30 mouse cellular contexts compared by ENCODE assay signal in the genomic region with DNA sequence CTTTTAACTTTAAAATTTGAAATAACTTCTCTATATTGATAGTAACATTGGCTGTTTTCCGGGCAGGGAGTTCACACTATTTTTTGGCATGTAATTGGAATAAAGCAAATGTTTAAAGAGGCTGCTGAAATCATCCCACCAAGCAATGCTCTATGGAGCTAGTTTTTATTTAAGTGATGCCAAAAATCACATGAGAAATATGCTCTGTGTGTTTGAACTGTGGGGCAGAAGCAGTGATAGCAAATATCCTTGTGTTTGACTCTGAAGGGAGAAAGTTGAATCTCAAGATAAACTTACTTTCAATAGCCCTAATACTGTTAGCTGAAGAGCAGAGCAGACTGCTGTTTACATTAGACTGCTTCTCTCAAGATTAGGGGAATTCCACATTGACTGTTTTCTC. TPM values are rescaled to one million over a fixed set of nuclear protein-coding genes. Genes with fewer than 3 reads are reported as not detected.
DNase-seq lines count a peak whose midpoint lies in the region; ATAC-seq and TF ChIP-seq lines count a peak whose summit lies in the region.
"Had no signal": no experiment of that assay in that cellular context is flagged by ENCODE, and none has a peak within 500 bp of the region (broad histone marks: within the 10 kb centered on the region; RNA-seq: fewer than 3 reads in every experiment).

No protein-coding gene starts in this region.

- no peak overlapping the region for H3K27ac ChIP-seq in liver, adult 2 months (replicated peaks; ENCODE audit: insufficient read depth, low read depth, low read length)
- no peak overlapping the region for H3K27ac ChIP-seq in liver, embryonic 11.5 days (ENCODE audit: low read depth, low read length)
- H3K27ac ChIP-seq in lung, postnatal 0 days (ENCODE audit: low read length) = no peak overlapping the region
- H3K27ac ChIP-seq in bone marrow macrophage, adult 2 months (ENCODE audit: insufficient read depth, low read depth, low read length) = 0 out of 2 replicates have a peak overlapping the region, but pooled peaks have one; percentile 26
- H3K27ac ChIP-seq: embryonic facial prominence, embryonic 12.5 days; embryonic facial prominence, embryonic 15.5 days; forebrain, embryonic 12.5 days; forebrain, embryonic 15.5 days; gastrocnemius, adult 2 months; heart, embryonic 15.5 days; hindbrain, embryonic 10.5 days; hindbrain, embryonic 13.5 days had no signal

- ATAC-seq in liver, embryonic 11.5 days (replicated peaks; ENCODE audit: low FRiP score) = no peak
- no peak for ATAC-seq in lung, postnatal 0 days
- ATAC-seq in erythroblast, adult 5-6 weeks (replicated peaks; ENCODE audit: low FRiP score, poor library complexity, severe bottlenecking) = no peak
- ATAC-seq: forebrain, embryonic 15.5 days; hindbrain, embryonic 16.5 days; Patski had no signal

- DNase-seq in liver, adult 2 months (ENCODE audit: extremely low read depth, low read depth, low spot score) = peak; percentile 59
- no peak for DNase-seq in liver, embryonic 11.5 days (ENCODE audit: low spot score)
- DNase-seq in lung, postnatal 0 days (ENCODE audit: low spot score) = peak; percentile 5
- DNase-seq in lung, adult 2 months = no peak
- DNase-seq in urinary bladder, postnatal 36 days (ENCODE audit: low spot score in 2 of 2) = no peak
- DNase-seq: adrenal gland, postnatal 10 days; adrenal gland, postnatal 36 days; cerebellum, adult 11 months; cerebellum, adult 2 months; cerebellum, adult 9-11 months; cerebellum, postnatal 25 days; gastrocnemius, adult 2 months; gastrocnemius, postnatal 25 days; heart, adult 18-20 months; heart, postnatal 10 days; heart, postnatal 36 days had no signal

- no peak overlapping the region for H3K4me2 ChIP-seq in liver, embryonic 11.5 days
- H3K4me2 ChIP-seq in lung, postnatal 0 days (replicated peaks; ENCODE audit: low read depth, low read length) = no peak overlapping the region
- H3K4me2 ChIP-seq: embryonic facial prominence, embryonic 12.5 days; embryonic facial prominence, embryonic 15.5 days; forebrain, embryonic 12.5 days; forebrain, embryonic 15.5 days; heart, embryonic 12.5 days; heart, embryonic 15.5 days; hindbrain, embryonic 13.5 days had no signal

- H3K9ac ChIP-seq in liver, adult 2 months (ENCODE audit: low read depth, low read length) = no peak overlapping the region
- no peak overlapping the region for H3K9ac ChIP-seq in liver, embryonic 11.5 days (ENCODE audit: low read depth, low read length)
- H3K9ac ChIP-seq in lung, postnatal 0 days (replicated peaks; ENCODE audit: low read depth) = no peak overlapping the region
- H3K9ac ChIP-seq: embryonic facial prominence, embryonic 12.5 days; embryonic facial prominence, embryonic 15.5 days; forebrain, embryonic 12.5 days; forebrain, embryonic 15.5 days; heart, embryonic 12.5 days; heart, embryonic 15.5 days; hindbrain, embryonic 13.5 days had no signal

- no peak for TF ChIP-seq POLR2A in liver, adult 2 months (IDR thresholded peaks at IDR 0.05; ENCODE audit: extremely low read depth, insufficient read depth, low read length)
- TF ChIP-seq POLR2A in lung, adult 2 months (IDR thresholded peaks at IDR 0.05; ENCODE audit: borderline replicate concordance, extremely low read depth, low read depth, low read length) = no peak
- no peak for TF ChIP-seq POLR2A in bone marrow macrophage, adult 2 months (IDR thresholded peaks at IDR 0.05; ENCODE audit: borderline replicate concordance, low read depth, low read length)

- no peaks in the 10 kb centered on the region for H3K79me2 ChIP-seq in liver, adult 2 months (ENCODE audit: control insufficient read depth, insufficient read depth, low read length)

- 11% methylated on average over 1 of the region's 1 CpGs for WGBS in liver, adult 2 months
- WGBS in liver, embryonic 11.5 days = 71% methylated on average over 1 of the region's 1 CpGs
- WGBS in lung, postnatal 0 days = 20% methylated on average over 1 of the region's 1 CpGs
- 30% methylated on average over 1 of the region's 1 CpGs for WGBS in lung, adult 2 months

- TF ChIP-seq CTCF in liver, adult 2 months (IDR thresholded peaks at IDR 0.05; ENCODE audit: low read depth, low read length) = no peak
- no peak for TF ChIP-seq CTCF in lung, postnatal 0 days (IDR thresholded peaks at IDR 0.05)
- TF ChIP-seq CTCF in lung, adult 2 months (IDR thresholded peaks at IDR 0.05; ENCODE audit: insufficient read depth, low read length) = no peak
- no peak for TF ChIP-seq CTCF in bone marrow macrophage, adult 2 months (IDR thresholded peaks at IDR 0.05; ENCODE audit: low read depth, low read length)

- no peak for TF ChIP-seq EP300 in lung, postnatal 0 days (IDR thresholded peaks at IDR 0.05)

- no peaks in the 10 kb centered on the region for H3K9me3 ChIP-seq in liver, embryonic 11.5 days (ENCODE audit: control insufficient read depth, low read length)
- H3K9me3 ChIP-seq in lung, postnatal 0 days (ENCODE audit: low read length) = no peaks in the 10 kb centered on the region
- H3K9me3 ChIP-seq: embryonic facial prominence, embryonic 12.5 days; embryonic facial prominence, embryonic 15.5 days; forebrain, embryonic 12.5 days; forebrain, embryonic 15.5 days; heart, embryonic 12.5 days; heart, embryonic 15.5 days; hindbrain, embryonic 10.5 days; hindbrain, embryonic 13.5 days had no signal

- H3K27me3 ChIP-seq in liver, adult 2 months (ENCODE audit: control insufficient read depth, insufficient read depth, low read length) = no peaks in the 10 kb centered on the region
- H3K27me3 ChIP-seq in liver, embryonic 11.5 days (replicated peaks; ENCODE audit: control insufficient read depth, insufficient read depth, low read length) = no peaks in the 10 kb centered on the region
- no peaks in the 10 kb centered on the region for H3K27me3 ChIP-seq in lung, postnatal 0 days (replicated peaks; ENCODE audit: insufficient read depth, low read length)
- H3K27me3 ChIP-seq: embryonic facial prominence, embryonic 12.5 days; embryonic facial prominence, embryonic 15.5 days; forebrain, embryonic 12.5 days; forebrain, embryonic 15.5 days; heart, embryonic 15.5 days had no signal

- peaks cover 5% of the 10 kb centered on the region; the same call in 1 of the 2 replicates for H3K4me1 ChIP-seq in liver, adult 2 months (ENCODE audit: control insufficient read depth, insufficient read depth, low read length)
- H3K4me1 ChIP-seq in liver, embryonic 11.5 days (replicated peaks; ENCODE audit: control insufficient read depth, insufficient read depth, low read length) = no peaks in the 10 kb centered on the region
- no peaks in the 10 kb centered on the region for H3K4me1 ChIP-seq in lung, postnatal 0 days (ENCODE audit: insufficient read depth, low read depth, low read length)
- no peaks in the 10 kb centered on the region for H3K4me1 ChIP-seq in lung, adult 2 months (ENCODE audit: control insufficient read depth, insufficient read depth, low read length)
- H3K4me1 ChIP-seq in bone marrow macrophage, adult 2 months (ENCODE audit: control insufficient read depth, insufficient read depth, low read length) = peaks cover 18% of the 10 kb centered on the region
- H3K4me1 ChIP-seq: embryonic facial prominence, embryonic 12.5 days; embryonic facial prominence, embryonic 15.5 days; forebrain, embryonic 12.5 days; forebrain, embryonic 15.5 days; heart, embryonic 12.5 days; heart, embryonic 15.5 days; hindbrain, embryonic 13.5 days had no signal

- no peak overlapping the region for H3K4me3 ChIP-seq in liver, adult 2 months (ENCODE audit: insufficient read depth, low read depth, low read length)
- no peak overlapping the region for H3K4me3 ChIP-seq in liver, embryonic 11.5 days (ENCODE audit: low read depth, low read length)
- H3K4me3 ChIP-seq in lung, postnatal 0 days (ENCODE audit: low read depth, low read length) = no peak overlapping the region
- H3K4me3 ChIP-seq in lung, adult 2 months (replicated peaks; ENCODE audit: extremely low read depth, low read depth, low read length) = no peak overlapping the region
- H3K4me3 ChIP-seq in bone marrow macrophage, adult 2 months (ENCODE audit: insufficient read depth, low read length) = no peak overlapping the region
- H3K4me3 ChIP-seq: embryonic facial prominence, embryonic 12.5 days; embryonic facial prominence, embryonic 15.5 days; erythroblast, embryonic 14.5 days; forebrain, embryonic 12.5 days; forebrain, embryonic 15.5 days; gastrocnemius, adult 2 months; heart, embryonic 12.5 days; heart, embryonic 15.5 days; hindbrain, embryonic 10.5 days; hindbrain, embryonic 13.5 days had no signal

- H3K36me3 ChIP-seq in liver, adult 2 months (ENCODE audit: control insufficient read depth, insufficient read depth, low read length) = no peaks in the 10 kb centered on the region
- H3K36me3 ChIP-seq in liver, embryonic 11.5 days (ENCODE audit: control insufficient read depth, insufficient read depth, low read length) = no peaks in the 10 kb centered on the region
- no peaks in the 10 kb centered on the region for H3K36me3 ChIP-seq in lung, postnatal 0 days (ENCODE audit: insufficient read depth, low read length)
- H3K36me3 ChIP-seq: embryonic facial prominence, embryonic 12.5 days; embryonic facial prominence, embryonic 15.5 days; forebrain, embryonic 12.5 days; forebrain, embryonic 15.5 days; heart, embryonic 12.5 days; heart, embryonic 15.5 days; hindbrain, embryonic 10.5 days; hindbrain, embryonic 13.5 days had no signal

RNA-seq across cellular contexts. Expression of a gene that starts 11.0 kb away (rescaled TPM):
- total RNA-seq in liver, adult 2 months (2014; rRNA removed) = 84.9 and 98.1 TPM in 2 replicates
- polyA plus RNA-seq in liver, adult 2 months (2012; rRNA removed) = 30.3 and 31.7 TPM in 2 replicates
- 117 and 124 TPM in 2 replicates for polyA plus RNA-seq in liver, embryonic 11.5 days (2014; fragmentation: Nextera tagmentation; extraction: Ambion mirVana)
- 173 and 176 TPM in 2 replicates for polyA plus RNA-seq in lung, postnatal 0 days (2015; fragmentation: Nextera tagmentation; extraction: Ambion mirVana)
- 25.3 and 26.4 TPM in 2 replicates for polyA plus RNA-seq in lung, adult 2 months (2012; rRNA removed)
- polyA plus RNA-seq in bone marrow macrophage, adult 2 months (2012; ENCODE audit: insufficient read depth, insufficient read length, missing spikeins) = 82.5 and 82.9 TPM in 2 replicates
- total RNA-seq in erythroblast, adult 5-6 weeks (2015; ENCODE audit: low replicate concordance) = 19.4 and 22.9 TPM in 2 replicates
- total RNA-seq in erythroblast, adult 5-6 weeks (2017; ENCODE audit: low replicate concordance) = 9.5 and 26.6 TPM in 2 replicates

RNA-seq across cellular contexts. Expression of a gene that starts 34.8 kb away (rescaled TPM):
- 2.6 and 3.0 TPM in 2 replicates for total RNA-seq in liver, adult 2 months (2014; rRNA removed)
- 0.19 and 0.37 TPM in 2 replicates for polyA plus RNA-seq in liver, adult 2 months (2012; rRNA removed)
- polyA plus RNA-seq in liver, embryonic 11.5 days (2014; fragmentation: Nextera tagmentation; extraction: Ambion mirVana) = 2.1 and 3.1 TPM in 2 replicates
- 0.33 and 0.44 TPM in 2 replicates for polyA plus RNA-seq in lung, postnatal 0 days (2015; fragmentation: Nextera tagmentation; extraction: Ambion mirVana)
- 0.15 and 0.20 TPM in 2 replicates for polyA plus RNA-seq in lung, adult 2 months (2012; rRNA removed)
- polyA plus RNA-seq in bone marrow macrophage, adult 2 months (2012; ENCODE audit: insufficient read depth, insufficient read length, missing spikeins) = 8.6 and 11.7 TPM in 2 replicates
- total RNA-seq in erythroblast, adult 5-6 weeks (2015; ENCODE audit: low replicate concordance) = 4.6 and 10.4 TPM in 2 replicates
- total RNA-seq in erythroblast, adult 5-6 weeks (2017; ENCODE audit: low replicate concordance) = 5.3 and 15.9 TPM in 2 replicates
- total RNA-seq: gastrocnemius, adult 2 months; gastrocnemius, postnatal 25 days had no signal
- polyA plus RNA-seq: C2C12; forebrain, embryonic 12.5 days; forebrain, embryonic 15.5 days; hindbrain, embryonic 10.5 days; Patski had no signal

Comparison
In these comparisons a context has a peak if more than half of its experiments do, and no peak if none do; other contexts are left out.
1. DNase-seq: peak in liver, adult 2 months (single experiment) and lung, postnatal 0 days (single experiment); none in liver, embryonic 11.5 days (single experiment), lung, adult 2 months (single experiment) and urinary bladder, postnatal 36 days (0 of 2).